Mouse (Mus musculus): ENCODE measurements around the gene Lbr. TPM values are rescaled to one million over a fixed set of nuclear protein-coding genes. Genes with fewer than 3 reads are reported as not detected.

Gene Lbr
- polyA plus RNA-seq, 1 experiment, result 14.1 TPM

DNA sequence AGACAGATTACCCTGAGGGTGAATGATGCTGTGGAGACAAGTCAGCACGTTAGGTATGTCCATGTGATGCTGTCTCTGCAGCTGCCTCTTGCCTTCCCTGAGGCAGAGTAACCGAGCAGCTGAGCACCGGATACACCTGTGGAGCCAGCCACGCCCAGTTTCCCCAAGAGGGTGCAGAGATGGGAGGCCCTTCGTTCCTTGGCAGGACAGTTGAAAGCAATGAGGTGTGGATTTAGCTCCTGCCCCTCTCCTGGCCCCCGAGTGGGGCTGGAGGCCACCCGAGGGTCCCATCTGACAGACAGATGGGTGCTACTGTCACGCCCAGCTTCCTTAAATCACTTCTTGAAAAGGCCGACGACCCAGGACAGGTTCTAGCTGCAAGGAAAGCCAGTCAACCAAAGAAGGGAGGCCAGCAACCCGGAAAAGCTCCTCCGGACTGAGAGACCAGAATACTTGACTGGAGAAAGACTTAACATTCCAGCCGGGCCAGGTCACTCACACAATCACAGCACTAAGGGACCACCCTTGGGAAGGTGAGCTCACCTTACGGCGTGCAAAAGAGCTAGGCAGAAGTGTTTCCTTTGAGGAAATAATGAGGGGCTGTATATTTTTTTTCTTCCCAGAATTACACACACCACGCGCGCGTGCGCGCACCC is 10.4 kb upstream of the Lbr start:
- no peak for DNase-seq (ENCODE audit: extremely low spot score in 1 of 2, low spot score in 1 of 2)

DNA sequence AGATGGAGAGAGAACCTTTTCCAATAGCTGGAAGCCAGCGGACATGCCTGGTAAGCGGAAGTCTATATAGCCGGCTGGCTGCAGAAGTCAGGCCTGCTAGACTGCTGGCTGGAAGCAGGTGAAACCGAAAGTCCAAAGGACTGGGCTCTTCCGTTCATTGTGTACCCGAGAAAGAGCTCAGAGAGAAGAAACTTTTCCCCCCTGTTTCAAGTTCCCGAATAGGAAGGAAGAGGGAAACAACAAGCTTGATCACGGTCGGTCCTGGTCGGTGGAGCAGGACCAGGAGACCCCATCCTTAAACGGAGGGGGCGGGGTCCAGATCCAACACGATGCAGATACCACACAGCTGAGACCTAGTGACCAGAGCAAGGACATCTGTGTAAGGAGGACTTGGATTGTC is 9.6 kb upstream of the Lbr start:
- no peak for DNase-seq (ENCODE audit: extremely low spot score in 1 of 2, low spot score in 1 of 2)

DNA sequence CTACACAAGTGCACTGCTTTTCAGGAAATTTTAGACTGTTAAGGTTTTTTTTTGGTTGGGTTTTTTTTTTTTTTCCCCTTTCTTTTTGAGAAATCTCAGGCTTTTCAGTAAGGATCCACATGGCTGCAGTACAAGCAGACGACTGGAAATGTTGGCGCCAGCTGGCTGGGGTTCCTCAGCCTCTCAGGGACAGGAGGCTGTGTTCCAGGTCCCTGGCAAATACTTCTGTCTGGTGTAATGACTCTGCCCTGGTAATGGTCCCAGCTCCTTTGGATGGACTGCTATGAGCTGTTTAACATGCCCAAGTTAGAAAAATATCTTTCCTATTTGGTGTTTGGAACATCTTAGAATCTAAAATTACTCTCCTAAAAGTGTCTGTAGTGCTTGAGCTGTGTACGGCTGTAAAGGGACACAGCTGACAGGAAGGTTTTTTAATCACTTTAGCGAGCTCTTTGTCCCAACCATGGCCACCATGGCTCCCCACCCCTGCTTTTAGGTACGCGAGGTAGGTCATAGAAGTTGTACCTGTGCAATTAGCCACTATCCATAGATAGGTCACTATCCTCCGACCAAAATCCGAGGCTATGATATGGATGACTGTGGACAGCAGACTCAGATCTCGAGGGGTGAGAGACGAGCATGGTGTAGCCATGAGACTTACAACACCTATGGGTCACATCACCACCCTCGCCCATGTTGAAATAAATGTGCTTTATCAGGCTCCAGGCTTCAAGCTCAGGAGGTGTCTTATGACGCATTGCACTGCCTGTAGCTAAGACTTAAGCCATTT is 8.9 kb upstream of the Lbr start:
- peak in 1 of 2 experiments; percentile 58 for DNase-seq (ENCODE audit: extremely low spot score in 1 of 2, low spot score in 1 of 2)

DNA sequence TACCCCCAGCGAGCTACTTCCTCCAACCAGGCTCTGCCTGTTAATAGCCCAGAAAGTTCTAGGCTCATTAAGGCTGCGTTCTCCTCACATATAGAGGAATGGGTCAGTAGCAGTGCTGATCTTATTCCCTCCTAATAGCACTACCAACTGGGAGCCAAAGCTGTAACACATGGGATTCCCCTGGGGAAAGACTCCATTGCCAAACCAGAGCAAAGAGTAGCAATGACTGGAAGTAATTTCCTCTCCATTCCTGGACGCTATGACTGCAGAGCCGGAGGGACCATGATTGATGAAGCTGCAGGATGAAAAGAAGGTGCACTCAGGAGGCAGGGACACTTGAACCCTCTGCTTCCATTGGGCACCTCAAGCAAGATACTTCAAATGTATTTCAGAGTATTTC is 7.6 kb upstream of the Lbr start:
- DNase-seq (ENCODE audit: extremely low spot score in 1 of 2, low spot score in 1 of 2), result no peak

DNA sequence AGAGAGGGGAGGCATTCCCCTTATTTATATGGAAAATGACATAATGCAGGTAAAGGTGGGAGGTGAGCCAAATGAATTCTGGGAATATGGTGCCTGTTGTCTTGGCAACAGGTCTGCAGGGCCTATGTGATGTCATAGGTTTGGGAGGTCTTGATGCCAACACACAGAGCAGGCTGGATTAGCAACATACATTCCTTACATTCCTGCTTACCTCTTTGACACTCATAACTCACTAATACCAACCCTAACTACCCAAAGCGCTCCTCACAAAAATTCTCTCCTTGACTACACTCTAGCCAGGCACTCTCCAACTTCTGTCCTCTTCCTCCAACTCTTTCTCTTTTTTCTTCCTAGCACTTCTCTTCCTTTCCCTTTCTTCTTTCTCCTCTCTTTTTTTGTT is 5.4 kb upstream of the Lbr start:
- DNase-seq (ENCODE audit: extremely low spot score in 1 of 2, low spot score in 1 of 2), result no peak

DNA sequence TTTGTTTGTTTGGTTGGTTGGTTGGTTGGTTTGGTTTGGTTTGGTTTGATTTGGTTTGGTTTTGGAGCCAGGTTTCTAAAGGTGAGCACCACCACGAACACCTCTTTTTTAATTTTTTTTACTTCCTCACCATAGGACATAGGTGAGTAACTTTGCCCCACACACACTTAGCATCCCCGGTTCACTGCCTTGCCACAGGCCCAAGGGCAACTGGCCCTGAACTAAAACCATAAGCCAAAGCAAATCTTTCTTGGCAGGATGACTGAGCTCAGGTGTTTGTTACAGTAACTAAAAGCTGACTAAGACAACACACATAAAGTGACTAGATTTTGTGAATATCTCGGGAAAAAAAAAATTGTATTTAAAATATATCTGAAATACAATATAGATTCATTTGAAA is 4.5 kb upstream of the Lbr start:
- no peak for DNase-seq (ENCODE audit: extremely low spot score in 1 of 2, low spot score in 1 of 2)

DNA sequence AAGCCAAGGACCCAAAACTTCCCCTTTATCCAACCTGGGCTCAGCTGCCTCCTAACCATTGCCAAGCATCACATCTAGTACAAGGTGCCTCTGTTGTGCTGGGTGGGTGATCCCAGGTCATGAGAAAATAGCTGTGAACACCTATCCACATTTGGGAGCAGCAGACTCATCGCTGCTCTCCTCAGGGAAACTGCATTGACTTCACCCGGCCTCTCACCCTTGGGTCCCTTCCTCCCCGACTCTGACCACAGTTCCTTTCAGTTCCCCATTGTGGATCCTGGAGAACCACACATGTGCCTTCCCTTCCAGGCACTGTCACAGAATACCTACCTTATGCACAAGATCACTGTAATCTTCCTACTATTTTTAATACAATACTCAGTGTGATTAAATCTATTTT is 2.9 kb upstream of the Lbr start:
- DNase-seq (ENCODE audit: extremely low spot score in 1 of 2, low spot score in 1 of 2), result no peak

DNA sequence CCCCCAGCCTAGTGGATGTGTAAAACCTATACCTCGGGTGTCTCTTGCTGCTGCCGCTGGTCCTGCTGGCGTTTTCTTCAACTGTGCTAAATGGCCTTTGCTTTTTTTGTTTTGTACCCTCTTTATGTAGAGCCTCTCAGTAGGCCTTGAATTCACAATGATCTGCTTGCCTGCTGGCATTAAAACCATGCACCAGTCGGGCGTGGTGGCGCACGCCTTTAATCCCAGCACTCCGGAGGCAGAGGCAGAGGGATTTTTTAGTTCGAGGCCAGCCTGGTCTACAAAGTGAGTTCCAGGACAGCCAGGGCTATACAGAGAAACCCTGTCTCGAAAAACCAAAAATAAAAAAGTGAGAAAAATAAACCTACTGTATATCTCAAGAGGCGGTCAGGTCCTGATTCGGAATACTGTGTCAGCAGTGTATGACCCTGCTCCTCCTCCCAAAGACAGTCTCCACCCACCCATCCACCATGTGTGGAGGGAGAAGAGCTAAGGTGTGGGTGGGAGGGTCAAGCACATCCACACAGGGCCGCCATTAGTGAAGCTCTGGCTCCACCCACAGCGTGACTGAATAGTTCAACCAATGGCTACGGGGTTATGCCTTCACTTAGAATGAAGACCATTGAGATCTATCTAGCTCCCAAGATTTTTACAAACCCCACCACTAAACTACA is 2.2 kb upstream of the Lbr start:
- no peak for DNase-seq (ENCODE audit: extremely low spot score in 1 of 2, low spot score in 1 of 2)

DNA sequence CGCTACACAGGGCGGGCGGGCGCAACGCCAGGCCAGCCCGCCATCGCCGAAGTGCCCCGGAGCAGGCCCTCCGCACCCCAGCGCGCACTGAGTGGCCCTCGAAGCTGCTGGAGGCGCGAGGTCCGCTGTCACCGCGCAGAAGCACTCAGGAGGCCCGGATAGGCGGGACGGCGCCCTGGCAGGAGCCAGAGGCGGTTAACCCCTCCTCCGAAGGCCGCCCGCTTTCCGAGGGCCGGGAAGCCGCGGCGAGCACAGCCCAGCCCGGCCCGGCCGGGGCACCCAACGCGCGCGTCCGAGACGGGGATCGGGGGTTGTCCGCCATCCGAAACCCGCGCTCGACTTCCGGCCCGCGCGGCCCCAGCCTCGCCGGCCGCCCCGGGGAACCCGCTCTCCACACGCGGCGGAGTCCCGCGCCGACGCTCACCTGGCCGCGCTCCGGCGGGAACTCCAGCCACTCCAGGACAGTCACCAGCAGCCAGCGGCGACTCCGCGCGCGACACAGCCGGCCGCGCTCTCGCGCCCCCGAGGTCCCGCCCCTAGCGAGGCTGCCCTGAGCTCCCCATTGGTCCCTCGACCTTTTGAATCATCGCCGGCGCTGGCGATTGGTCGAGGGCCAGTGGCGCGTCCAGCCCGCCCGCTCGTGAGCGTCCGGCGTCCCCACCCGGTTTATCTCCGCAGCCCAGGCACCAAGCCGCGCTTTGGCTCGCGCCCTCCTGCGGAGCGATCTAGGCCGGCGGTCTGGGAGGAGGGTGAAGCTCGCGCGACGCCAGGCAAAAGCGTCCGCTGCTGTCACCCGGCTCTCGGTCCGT is 778 bp downstream of the Lbr start:
- peak; percentile 86 to 96 for DNase-seq (ENCODE audit: extremely low spot score in 1 of 2, low spot score in 1 of 2)

DNA sequence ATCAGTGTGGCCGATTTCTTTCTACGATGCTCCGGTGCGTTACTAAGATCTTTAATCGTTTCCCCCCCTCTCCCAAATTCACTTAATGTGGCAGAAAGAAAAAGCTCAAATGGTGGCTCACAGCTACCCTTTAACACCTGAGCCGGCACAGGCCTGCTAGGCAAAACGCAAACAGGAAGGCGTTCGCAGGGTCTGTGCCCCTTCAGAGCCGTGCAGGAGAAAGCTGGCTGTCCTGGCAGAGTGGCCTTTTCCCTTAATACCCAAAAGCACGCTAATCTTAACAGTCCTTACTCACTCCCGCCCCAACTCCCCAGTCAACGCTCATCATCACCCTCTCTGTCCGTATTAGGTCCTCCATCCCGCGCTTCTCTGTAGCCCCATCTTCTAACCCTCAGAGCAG is 1.4 kb downstream of the Lbr start:
- no peak for DNase-seq (ENCODE audit: extremely low spot score in 1 of 2, low spot score in 1 of 2)

DNA sequence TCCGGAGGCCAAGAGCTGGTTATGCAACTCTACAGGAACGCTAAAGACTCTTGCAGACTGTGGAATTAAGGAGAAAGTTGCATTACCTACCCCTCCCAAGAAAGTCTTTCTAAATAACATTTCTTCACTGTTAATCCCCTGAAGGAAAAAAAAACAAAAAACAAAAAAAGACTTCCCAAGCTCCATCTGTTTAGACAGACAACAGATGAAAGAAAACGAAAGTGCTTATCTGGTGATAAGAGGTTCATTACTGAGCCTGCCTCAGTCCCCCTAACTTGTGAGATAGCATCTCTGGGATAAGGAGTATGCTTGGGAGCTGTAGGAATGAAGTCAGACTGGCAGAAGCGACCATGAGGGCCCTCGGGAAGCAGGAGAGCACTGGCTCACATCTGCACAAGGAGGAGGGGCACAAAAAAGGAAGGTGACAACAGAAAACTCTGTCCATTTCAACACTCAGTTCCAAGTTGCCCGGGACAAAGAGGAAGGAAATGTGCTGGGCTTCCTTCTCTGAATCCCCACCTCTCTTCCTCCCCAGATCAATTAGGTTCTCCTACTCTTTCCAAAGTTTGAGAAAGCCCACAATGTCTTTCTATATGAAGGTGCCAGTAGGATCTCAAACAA is 3.0 kb downstream of the Lbr start:
- no peak for DNase-seq (ENCODE audit: extremely low spot score in 1 of 2, low spot score in 1 of 2)

DNA sequence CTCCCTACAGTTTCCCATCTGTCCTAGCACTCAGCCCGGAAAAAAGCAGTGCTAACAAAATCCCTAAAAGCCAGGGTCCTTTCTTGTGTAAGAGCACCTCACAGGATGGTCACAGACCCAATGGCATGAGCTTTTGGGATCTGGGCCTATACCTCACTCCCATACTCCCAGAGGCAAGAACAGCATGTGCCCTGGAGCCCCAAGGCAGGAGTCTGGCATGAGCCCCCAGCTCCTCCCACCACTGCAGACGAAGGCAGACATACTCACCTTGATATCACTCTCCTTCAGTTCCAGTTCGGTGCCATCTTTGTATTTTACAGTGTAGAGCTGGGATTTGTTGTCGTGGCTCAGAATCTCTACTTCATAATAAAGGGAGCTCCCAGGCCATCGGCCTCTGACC is 4.7 kb downstream of the Lbr start:
- no peak for DNase-seq (ENCODE audit: extremely low spot score in 1 of 2, low spot score in 1 of 2)

DNA sequence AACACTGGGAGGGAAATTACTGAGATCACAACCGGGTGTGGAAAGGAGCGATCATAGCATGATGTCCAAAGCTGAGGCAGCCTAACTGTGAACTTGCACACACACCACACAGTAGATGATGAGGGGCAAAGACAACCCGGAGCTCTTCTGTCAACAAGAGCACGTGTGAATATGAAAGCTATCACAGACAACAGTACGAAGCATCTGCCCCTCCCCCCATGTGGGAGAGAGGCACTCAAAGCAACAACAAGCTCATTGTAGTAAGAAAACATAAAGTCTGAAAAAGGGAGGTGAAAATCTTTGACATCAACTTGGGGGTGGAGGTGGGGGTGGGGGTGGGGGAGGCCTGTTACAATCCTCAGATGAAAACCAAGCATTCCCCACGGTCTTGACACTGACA is 9.7 kb downstream of the Lbr start:
- DNase-seq (ENCODE audit: extremely low spot score in 1 of 2, low spot score in 1 of 2), result no peak

DNA sequence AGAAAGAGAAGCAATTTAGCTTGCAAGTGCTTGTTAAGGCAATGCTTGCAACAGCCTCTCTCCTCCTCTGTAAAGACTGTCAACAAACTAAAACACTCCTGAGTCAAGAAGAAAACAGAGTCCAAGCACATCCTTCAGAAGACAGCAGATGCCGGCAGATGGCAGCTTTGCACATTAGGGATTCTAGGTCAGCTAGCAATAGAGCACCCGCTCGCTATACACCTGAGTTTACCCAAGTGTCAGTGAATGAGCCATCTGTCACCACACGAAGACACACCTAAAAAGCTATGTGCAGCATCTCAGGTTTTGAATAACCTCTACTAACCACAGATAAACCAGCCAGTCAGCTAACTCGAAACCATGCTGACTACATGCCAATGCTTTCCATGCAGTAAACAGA is 10.1 kb downstream of the Lbr start:
- DNase-seq (ENCODE audit: extremely low spot score in 1 of 2, low spot score in 1 of 2), result peak in 1 of 2 experiments; percentile 36

DNA sequence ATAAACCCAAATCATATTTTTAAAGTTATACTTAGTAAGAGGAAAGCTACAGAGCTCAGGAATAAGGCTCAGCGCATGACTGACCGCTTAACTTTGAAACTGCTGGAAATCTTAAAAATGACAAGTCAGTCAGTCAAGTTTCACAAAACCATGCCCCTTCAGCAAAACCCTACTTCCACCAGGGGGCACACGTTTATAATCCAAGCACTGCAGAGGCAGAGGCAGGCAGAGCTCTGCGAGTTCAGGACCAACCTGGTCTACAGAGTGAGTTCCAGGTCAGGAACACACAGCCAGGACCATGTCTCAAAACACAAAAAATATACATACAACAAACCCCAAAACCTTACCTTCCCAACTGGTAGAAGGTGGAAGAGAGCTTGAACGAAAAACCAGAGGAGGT is 14.5 kb downstream of the Lbr start:
- no peak for DNase-seq (ENCODE audit: extremely low spot score in 1 of 2, low spot score in 1 of 2)

DNA sequence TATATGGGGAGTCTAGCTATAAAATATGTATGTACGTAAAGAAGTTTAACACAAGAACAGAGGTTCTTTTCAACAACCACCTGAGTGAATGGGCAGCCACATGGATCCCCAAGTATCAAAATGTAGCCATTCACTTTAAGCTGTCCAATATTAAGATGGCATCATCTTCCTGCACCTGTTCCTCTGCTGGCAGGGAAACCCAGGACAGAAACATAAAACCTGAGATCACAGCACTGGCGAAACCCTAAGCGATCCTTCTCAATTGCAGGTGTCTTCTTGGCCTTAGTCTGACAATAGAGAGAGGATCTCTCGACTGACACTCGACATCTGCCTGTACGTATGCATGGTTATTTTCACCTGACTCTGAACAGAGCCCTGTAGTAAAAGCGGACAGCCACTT is 16.1 kb downstream of the Lbr start:
- DNase-seq (ENCODE audit: extremely low spot score in 1 of 2, low spot score in 1 of 2), result no peak

DNA sequence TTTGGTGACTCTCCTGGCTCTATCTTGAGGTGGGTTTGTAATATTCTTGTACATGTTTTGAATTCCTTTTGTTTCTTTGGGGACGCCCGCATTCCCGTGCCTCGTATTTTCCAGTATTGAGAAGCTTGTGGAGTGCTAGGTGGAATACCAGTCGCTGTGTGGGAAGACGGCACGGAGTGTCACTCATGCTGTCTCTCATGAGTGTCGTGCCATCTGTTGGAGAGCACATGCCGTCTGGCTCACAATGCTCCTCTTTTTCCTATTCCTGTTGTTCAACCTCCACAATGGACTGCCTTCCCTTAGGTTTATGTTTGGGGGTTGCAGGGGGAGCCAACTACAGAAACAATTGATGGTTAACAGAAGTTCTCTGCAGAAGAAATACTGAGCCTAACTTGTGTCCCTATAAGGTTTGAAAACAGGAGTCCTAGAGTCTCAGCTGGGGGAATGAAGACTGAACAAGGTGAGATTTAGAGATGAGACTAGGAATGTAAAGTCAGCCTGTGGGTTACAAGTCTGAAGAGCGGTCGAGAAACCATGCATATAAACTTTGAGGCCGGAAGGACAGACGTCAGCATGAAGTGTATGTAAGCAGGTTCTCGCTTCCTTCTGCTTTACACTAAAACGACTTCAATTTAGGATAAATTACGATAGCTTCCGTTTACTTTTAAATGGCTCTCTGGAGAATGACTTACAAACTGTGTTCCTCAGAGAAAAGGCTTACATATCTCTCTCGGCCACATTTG is 31.2 kb downstream of the Lbr start:
- DNase-seq (ENCODE audit: extremely low spot score in 1 of 2, low spot score in 1 of 2), result peak in 1 of 2 experiments; percentile 41

DNA sequence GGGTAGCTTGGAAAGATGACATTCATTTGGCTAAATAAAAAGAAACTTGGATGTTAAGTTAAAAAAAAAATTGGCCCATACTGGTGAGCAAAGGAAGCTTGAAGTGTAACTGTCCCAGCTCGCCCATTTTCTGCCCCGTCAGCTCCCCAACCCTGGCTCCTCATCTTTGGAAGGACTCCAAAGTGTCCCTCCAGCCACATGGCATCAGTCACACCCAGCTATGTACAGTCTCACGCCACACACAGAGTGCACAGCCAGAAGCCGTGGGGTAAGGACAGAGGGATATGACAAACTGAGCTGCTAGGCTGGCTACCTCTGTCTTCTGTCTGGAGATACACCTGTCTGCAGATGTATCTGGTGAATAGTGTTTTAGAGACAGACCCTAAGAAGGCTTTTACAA is 42.2 kb downstream of the Lbr start:
- no peak for DNase-seq (ENCODE audit: extremely low spot score in 1 of 2, low spot score in 1 of 2)

DNA sequence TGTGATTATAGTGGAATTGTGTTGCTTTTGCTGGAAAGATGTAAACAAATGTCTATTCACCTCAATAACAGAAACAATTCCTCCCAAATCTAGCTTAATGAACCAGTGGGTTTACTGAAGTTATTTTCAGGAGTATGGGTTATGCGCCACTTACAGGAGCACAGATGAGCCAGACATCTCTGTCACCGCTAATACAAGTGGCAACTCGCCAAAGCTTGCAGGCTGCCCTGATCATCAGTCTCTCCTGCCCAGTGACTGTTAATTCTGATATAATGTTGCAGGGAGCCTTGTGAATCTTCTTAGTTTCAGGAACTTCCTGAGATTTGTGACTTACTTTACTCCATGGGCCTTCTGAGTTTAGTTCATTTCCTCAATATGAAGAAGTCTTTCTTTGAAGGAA is 42.9 kb downstream of the Lbr start:
- no peak for DNase-seq (ENCODE audit: extremely low spot score in 1 of 2, low spot score in 1 of 2)

DNA sequence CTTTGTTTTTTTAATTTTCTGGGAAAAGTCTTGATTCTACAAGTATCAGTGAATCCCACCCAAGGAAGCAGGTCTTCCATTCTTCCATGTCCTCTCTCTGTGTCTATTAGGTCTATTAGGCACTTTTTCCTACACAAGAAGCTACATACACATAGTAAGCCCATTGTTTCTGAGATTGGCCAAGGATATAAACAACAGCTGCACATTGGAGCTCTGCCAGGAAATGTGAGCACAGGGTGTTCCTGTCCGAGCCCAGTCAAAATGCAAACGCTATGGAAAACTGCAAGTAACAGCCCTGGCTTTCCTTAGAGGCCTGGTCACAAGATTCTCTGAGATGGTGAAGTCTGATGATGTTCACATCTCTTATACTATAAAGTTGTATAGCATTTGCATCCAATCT is 49.3 kb downstream of the Lbr start:
- DNase-seq (ENCODE audit: extremely low spot score in 1 of 2, low spot score in 1 of 2), result peak in 1 of 2 experiments; percentile 24

Measured in frontal cortex, adult 2 months (tissue).